Mouse (Mus musculus) hindbrain, postnatal 0 days (tissue): ENCODE measurements around the gene Pltp. TPM values are rescaled to one million over a fixed set of nuclear protein-coding genes. Genes with fewer than 3 reads are reported as not detected.
A peak's percentile ranks its signal among the peaks of the same experiment; 100 is the strongest.

ENCODE experiments used
- ATAC-seq: fragments of 200-750 bp; cut with Nextera tagmentation; 2 replicates; pipeline ENCODE4 v1.8.0; 2017; ENCODE audit warnings: mild to moderate bottlenecking, moderate TSS enrichment, moderate library complexity
- DNase-seq: peaks from one replicate; pipeline ENCODE4 v3.0.0-alpha.2; 2015; ENCODE audit warnings: low spot score
- H3K27ac ChIP-seq: fragments of 300-500 bp; sonication (generic); 2 replicates; pipeline ENCODE4 v1.5.1; 2014; ENCODE audit warnings: mild to moderate bottlenecking
- H3K27me3 ChIP-seq: fragments of 300-500 bp; sonication (generic); 2 replicates; pipeline ENCODE4 v1.6.1; 2014; ENCODE audit warnings: low read length, mixed read lengths; ENCODE audit not compliant: insufficient read depth
- H3K36me3 ChIP-seq: fragments of 300-500 bp; sonication (generic); 2 replicates; pipeline ENCODE4 v1.6.1; 2014; ENCODE audit warnings: low read length, mixed read lengths; ENCODE audit not compliant: insufficient read depth
- H3K4me1 ChIP-seq: fragments of 300-500 bp; sonication (generic); 2 replicates; pipeline ENCODE4 v1.6.1; 2014; ENCODE audit warnings: antibody characterized with exemption, low read length, mixed read lengths; ENCODE audit not compliant: insufficient read depth
- H3K4me2 ChIP-seq: fragments of 300-500 bp; sonication (generic); 2 replicates; pipeline ENCODE4 v1.6.1; 2014; ENCODE audit warnings: low read depth, mild to moderate bottlenecking, low read length, moderate library complexity, mixed read lengths
- H3K4me3 ChIP-seq: fragments of 300-500 bp; sonication (generic); 2 replicates; pipeline ENCODE4 v1.5.1; 2014; ENCODE audit warnings: low read length
- H3K9ac ChIP-seq: fragments of 300-500 bp; sonication (generic); replicated peaks from 2 replicates; pipeline ENCODE4 v1.6.1; 2014; ENCODE audit warnings: mild to moderate bottlenecking, low read length, moderate library complexity, mixed read lengths
- H3K9me3 ChIP-seq: fragments of 300-500 bp; sonication (generic); 2 replicates; pipeline ENCODE4 v1.6.1; 2016; ENCODE audit warnings: low read length, mixed read lengths
- CTCF ChIP-seq: IDR thresholded peaks from 2 replicates; pipeline ENCODE4 v1.5.1; 2016; ENCODE audit warnings: antibody characterized with exemption, control low read depth, low read depth
- WGBS: fragments of 180-500 bp; shearing (Covaris S2); extraction: QIAGEN DNeasy Blood & Tissue Kit; methylation state at CpG from one replicate; pipeline ENCODE4 v1.1.7; 2014; 5-methylcytosine and 5-hydroxymethylcytosine counted together
- polyA plus RNA-seq: library from polyadenylated mRNA; unstranded; fragments of >200 nt; fragmentation: Nextera tagmentation; extraction: Ambion mirVana; gene quantifications from 2 replicates; pipeline ENCODE4 v1.2.1, GENCODE M21; 2015
- total RNA-seq: library from RNA; depleted of rRNA; stranded (reverse); fragments of >200 nt; gene quantifications from 2 replicates; pipeline ENCODE4 v1.2.3, GENCODE M21; 2014; rRNA removed

Gene Pltp
- total and polyA plus RNA-seq, 2 experiments from 2014 or later: 88.7 to 117 TPM

DNA sequence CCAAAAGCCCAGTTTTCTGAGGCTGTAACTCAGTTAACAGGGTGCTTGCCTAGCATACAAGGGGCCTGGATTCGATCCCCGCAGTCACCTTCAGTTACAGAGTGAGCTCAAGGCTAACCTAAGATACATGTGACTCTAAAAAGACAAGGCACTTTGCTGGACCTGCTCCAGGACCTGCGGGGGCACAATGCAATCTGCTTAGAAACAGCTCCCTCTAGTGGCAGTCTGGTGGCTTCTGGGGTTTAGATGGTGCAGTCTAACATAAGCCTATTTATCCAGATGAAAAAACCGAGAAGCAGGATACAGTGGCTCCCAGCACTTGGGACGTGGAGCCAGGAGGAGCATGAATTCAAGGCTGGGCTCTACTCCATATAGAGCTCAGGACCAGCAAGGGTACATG is 63.2 kb downstream of the Pltp start:
- Histone ChIP-seq H3K27me3 (no peaks in the 10 kb centered on the region), H3K4me1 (no peaks in the 10 kb centered on the region), H3K36me3 (peaks cover 40% of the 10 kb centered on the region; the same call in 1 of the 2 replicates), H3K4me3 (no peak overlapping the region), H3K27ac (no peak overlapping the region), H3K9me3 (no peaks in the 10 kb centered on the region), H3K4me2 (no peak overlapping the region), H3K9ac (no peak overlapping the region)
- 30% methylated on average over 5 of the region's 5 CpGs for WGBS
- DNase-seq (peak; percentile 96), ATAC-seq (peak; percentile 58)
- peak; percentile 90 for TF ChIP-seq CTCF

DNA sequence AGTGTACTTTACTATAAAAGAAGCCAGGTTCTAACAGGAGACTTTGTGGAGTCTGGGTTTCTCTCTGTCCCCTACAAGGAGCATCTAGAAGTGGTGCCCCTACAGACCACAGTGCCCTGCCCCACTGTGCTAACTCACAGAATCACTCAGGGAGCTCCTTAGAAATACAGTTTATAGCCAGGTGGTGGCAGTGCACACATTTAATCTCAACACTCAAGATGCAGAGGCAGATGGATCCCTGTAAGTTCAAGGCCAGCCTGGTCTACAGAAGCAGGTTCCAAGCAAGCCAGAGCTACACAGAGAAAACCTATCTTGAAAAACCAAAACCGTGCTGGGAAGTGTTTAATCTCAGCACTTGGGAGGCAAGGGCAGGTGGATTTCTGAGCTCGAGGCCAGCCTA is 63.7 kb downstream of the Pltp start:
- Histone ChIP-seq H3K9ac (no peak overlapping the region), H3K27me3 (no peaks in the 10 kb centered on the region), H3K4me3 (no peak overlapping the region), H3K27ac (0 out of 2 replicates have a peak overlapping the region, but pooled peaks have one; percentile 22), H3K4me1 (no peaks in the 10 kb centered on the region), H3K9me3 (no peaks in the 10 kb centered on the region), H3K4me2 (no peak overlapping the region), H3K36me3 (peaks cover 40% of the 10 kb centered on the region; the same call in 1 of the 2 replicates)
- DNase-seq (peak; percentile 39), ATAC-seq (no peak)
- no peak for TF ChIP-seq CTCF
- WGBS: 90% methylated on average over 2 of the region's 2 CpGs

DNA sequence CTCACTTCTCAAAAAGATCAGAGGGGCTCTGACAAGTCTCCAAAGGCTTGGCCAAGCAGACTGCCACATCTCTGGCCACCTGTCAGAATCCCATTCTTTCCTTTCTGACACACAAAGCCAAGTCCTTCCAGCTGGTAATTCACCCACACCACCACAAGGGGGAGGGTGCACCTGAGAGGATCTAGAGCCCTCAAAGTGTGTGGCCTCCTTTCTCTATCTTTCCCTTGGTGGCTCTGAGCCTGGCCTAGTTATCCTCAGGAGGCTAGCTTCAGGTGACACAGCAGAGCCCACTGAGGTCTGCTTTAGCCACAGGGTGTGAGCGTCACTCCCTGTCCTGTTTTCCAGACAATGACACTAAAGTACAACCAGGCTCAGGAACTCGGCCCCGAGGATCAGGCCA is 64.3 kb downstream of the Pltp start:
- peak; percentile 13; the same call in 1 of the 2 replicates for ATAC-seq
- WGBS: 79% methylated on average over 3 of the region's 3 CpGs
- DNase-seq: peak; percentile 64

DNA sequence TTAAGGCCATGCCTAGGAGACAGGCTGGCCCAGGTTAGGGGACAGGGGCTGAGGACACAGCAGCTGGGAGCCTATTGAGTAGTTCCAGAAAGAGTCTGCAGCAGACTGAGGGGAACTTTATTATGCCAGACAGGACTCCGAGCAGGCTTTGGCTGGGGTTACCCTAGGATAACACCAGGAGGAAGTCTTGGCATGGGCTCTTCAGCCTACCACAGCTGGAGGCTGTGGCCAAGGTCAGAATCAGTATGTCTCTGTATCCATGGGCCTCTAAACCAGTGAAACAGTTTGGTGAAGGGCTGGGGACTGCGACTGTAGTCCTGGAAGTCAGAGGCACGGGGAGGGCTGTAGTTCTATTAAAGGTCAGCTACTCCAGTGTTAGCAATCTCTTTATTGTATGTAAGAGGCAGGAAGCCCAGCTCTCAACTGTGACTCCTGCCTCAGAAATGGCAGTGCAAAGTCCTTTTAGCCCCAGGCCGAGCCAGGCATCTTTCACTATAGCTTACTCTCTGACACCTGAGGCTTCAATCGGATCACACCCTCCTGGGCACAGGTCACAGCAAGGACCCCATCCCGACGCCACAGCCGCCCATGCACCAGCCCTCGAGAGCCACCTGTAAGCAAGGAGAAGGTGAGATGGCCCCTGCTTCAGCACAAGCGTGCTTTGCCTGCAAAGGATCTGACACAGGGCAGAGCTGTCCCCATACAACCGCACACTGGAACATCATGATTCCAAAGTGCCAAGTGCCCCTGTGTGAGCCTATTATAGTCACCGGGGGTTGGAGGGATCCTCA is 64.9 kb downstream of the Pltp start:
- no peak; the same call in 1 of the 2 replicates for ATAC-seq
- no peak for DNase-seq
- 88% methylated on average over 12 of the region's 12 CpGs for WGBS
- peaks cover 36% of the 10 kb centered on the region; the same call in 1 of the 2 replicates for H3K36me3 ChIP-seq
- H3K9me3 ChIP-seq: no peaks in the 10 kb centered on the region
- no peak for TF ChIP-seq CTCF
- H3K9ac ChIP-seq: no peak overlapping the region
- H3K4me3 ChIP-seq: no peak overlapping the region
- no peak overlapping the region; the same call in 1 of the 2 replicates for H3K27ac ChIP-seq
- no peaks in the 10 kb centered on the region for H3K4me1 ChIP-seq
- H3K4me2 ChIP-seq: no peak overlapping the region
- no peaks in the 10 kb centered on the region for H3K27me3 ChIP-seq

More for the DNA sequence above, 64.3 kb downstream of the Pltp start:
- H3K9ac ChIP-seq: no peak overlapping the region
- no peaks in the 10 kb centered on the region for H3K9me3 ChIP-seq
- H3K4me1 ChIP-seq: no peaks in the 10 kb centered on the region
- no peak overlapping the region for H3K4me2 ChIP-seq
- no peaks in the 10 kb centered on the region for H3K27me3 ChIP-seq
- no peak overlapping the region for H3K4me3 ChIP-seq
- TF ChIP-seq CTCF: peak; percentile 78
- peak overlapping the region; percentile 22; the same call in 1 of the 2 replicates for H3K27ac ChIP-seq
- H3K36me3 ChIP-seq: peaks cover 40% of the 10 kb centered on the region; the same call in 1 of the 2 replicates

DNA sequence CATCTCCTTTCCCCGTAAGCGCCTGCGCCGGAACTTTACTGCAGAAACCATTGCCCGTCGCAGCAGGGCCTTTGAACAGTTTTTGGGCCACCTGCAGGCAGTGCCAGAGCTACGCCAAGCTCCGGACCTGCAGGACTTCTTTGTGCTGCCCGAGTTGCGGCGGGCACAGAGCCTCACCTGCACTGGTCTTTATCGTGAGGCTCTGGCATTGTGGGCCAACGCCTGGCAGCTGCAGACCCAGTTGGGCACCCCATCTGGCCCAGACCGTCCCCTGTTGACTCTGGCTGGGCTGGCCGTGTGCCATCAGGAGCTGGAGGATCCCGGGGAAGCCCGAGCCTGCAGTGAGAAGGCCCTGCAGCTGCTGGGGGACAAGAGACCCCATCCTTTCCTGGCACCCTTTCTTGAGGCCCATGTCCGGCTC is 65.7 kb downstream of the Pltp start:
- DNase-seq (no peak), ATAC-seq (no peak)
- Histone ChIP-seq H3K27me3 (no peaks in the 10 kb centered on the region), H3K4me2 (no peak overlapping the region), H3K9ac (no peak overlapping the region), H3K9me3 (no peaks in the 10 kb centered on the region), H3K4me3 (no peak overlapping the region), H3K4me1 (no peaks in the 10 kb centered on the region; the same call in 1 of the 2 replicates), H3K27ac (no peak overlapping the region), H3K36me3 (peaks cover 33% of the 10 kb centered on the region; the same call in 1 of the 2 replicates)
- TF ChIP-seq CTCF: no peak
- 78% methylated on average over 18 of the region's 18 CpGs for WGBS

DNA sequence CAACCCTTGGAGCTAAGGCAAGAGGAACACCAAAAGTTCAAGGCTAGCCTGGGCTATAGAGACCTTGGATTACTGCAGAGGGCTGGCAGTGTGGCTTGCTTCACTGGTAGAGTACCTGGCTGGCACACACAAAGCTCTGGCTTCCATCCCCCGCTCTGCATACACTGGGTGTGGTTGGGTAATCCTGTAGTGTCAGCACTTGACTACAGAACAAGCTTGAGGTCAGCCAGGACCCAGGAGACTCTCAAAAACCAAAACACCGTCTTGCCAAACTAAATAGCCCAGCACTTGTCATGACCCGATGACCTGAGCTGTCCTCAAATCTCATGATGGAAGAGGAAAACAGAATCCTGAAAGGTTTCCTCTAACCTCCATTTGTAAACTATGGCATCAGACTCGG is 67.1 kb downstream of the Pltp start:
- DNase-seq (no peak), ATAC-seq (no peak)
- Histone ChIP-seq H3K4me3 (no peak overlapping the region), H3K9me3 (no peaks in the 10 kb centered on the region), H3K4me2 (no peak overlapping the region), H3K4me1 (no peaks in the 10 kb centered on the region; the same call in 1 of the 2 replicates), H3K27me3 (no peaks in the 10 kb centered on the region), H3K36me3 (peaks cover 28% of the 10 kb centered on the region; the same call in 1 of the 2 replicates), H3K27ac (no peak overlapping the region), H3K9ac (no peak overlapping the region)
- 88% methylated on average over 4 of the region's 4 CpGs for WGBS
- TF ChIP-seq CTCF: no peak

Other genes starting within 250 kb of the Pltp start
- gene Wfdc6b, start 244.2 kb downstream of the Pltp start, total RNA-seq: not detected in 2 replicates
- not detected in 2 replicates for gene Wfdc6b, start 244.2 kb downstream of the Pltp start, polyA plus RNA-seq
- not detected in 2 replicates for gene Wfdc8, start 244.1 kb downstream of the Pltp start, total RNA-seq
- not detected in 2 replicates for gene Wfdc8, start 244.1 kb downstream of the Pltp start, polyA plus RNA-seq
- gene Wfdc16, start 218.9 kb downstream of the Pltp start, total RNA-seq: not detected in 2 replicates
- gene Wfdc16, start 218.9 kb downstream of the Pltp start, polyA plus RNA-seq: not detected in 2 replicates
- gene Wfdc10, start 201.7 kb downstream of the Pltp start, total RNA-seq: not detected in 2 replicates
- 0.60 TPM in 1 of 2 replicates, not detected in the other for gene Wfdc10, start 201.7 kb downstream of the Pltp start, polyA plus RNA-seq
- gene Wfdc9, start 201.1 kb downstream of the Pltp start, total RNA-seq: not detected in 2 replicates
- not detected in 2 replicates for gene Wfdc9, start 201.1 kb downstream of the Pltp start, polyA plus RNA-seq
- gene Wfdc11, start 183.6 kb downstream of the Pltp start, total RNA-seq: not detected in 2 replicates
- gene Wfdc11, start 183.6 kb downstream of the Pltp start, polyA plus RNA-seq: not detected in 2 replicates
- gene Wfdc13, start 172.6 kb downstream of the Pltp start, total RNA-seq: not detected in 2 replicates
- gene Wfdc13, start 172.6 kb downstream of the Pltp start, polyA plus RNA-seq: not detected in 2 replicates
- gene Spint4, start 159.2 kb downstream of the Pltp start, total RNA-seq: not detected in 2 replicates
- gene Spint4, start 159.2 kb downstream of the Pltp start, polyA plus RNA-seq: not detected in 2 replicates
- gene Spint5, start 142.4 kb downstream of the Pltp start, total RNA-seq: not detected in 2 replicates
- not detected in 2 replicates for gene Spint5, start 142.4 kb downstream of the Pltp start, polyA plus RNA-seq
- 1.3 TPM in 2 replicates for gene Wfdc3, start 111.8 kb downstream of the Pltp start, total RNA-seq
- 0.73 and 0.76 TPM in 2 replicates for gene Wfdc3, start 111.8 kb downstream of the Pltp start, polyA plus RNA-seq
- gene Dnttip1, start 111.7 kb downstream of the Pltp start, total RNA-seq: 17.1 and 24.9 TPM in 2 replicates
- gene Dnttip1, start 111.7 kb downstream of the Pltp start, polyA plus RNA-seq: 53.9 and 56.1 TPM in 2 replicates
- 61.5 and 70.6 TPM in 2 replicates for gene Ube2c, start 87.8 kb downstream of the Pltp start, total RNA-seq
- gene Ube2c, start 87.8 kb downstream of the Pltp start, polyA plus RNA-seq: 61.2 and 69.4 TPM in 2 replicates
- 12.2 TPM in 1 of 2 replicates, not detected in the other for gene Tnnc2, start 77.7 kb downstream of the Pltp start, total RNA-seq
- gene Tnnc2, start 77.7 kb downstream of the Pltp start, polyA plus RNA-seq: 0.30 TPM in 1 of 2 replicates, not detected in the other
- 102 and 106 TPM in 2 replicates for gene Snx21, start 71.9 kb downstream of the Pltp start, total RNA-seq
- 44.7 and 47.6 TPM in 2 replicates for gene Snx21, start 71.9 kb downstream of the Pltp start, polyA plus RNA-seq
- 18.5 and 39.5 TPM in 2 replicates for gene Acot8, start 52.8 kb downstream of the Pltp start, total RNA-seq
- gene Acot8, start 52.8 kb downstream of the Pltp start, polyA plus RNA-seq: 19.4 and 20.2 TPM in 2 replicates
- 6.4 and 8.3 TPM in 2 replicates for gene Zswim3, start 52.6 kb downstream of the Pltp start, total RNA-seq
- 5.2 and 5.5 TPM in 2 replicates for gene Zswim3, start 52.6 kb downstream of the Pltp start, polyA plus RNA-seq
- 23.9 and 24.6 TPM in 2 replicates for gene Zswim1, start 35.0 kb downstream of the Pltp start, total RNA-seq
- gene Zswim1, start 35.0 kb downstream of the Pltp start, polyA plus RNA-seq: 26.5 and 29.0 TPM in 2 replicates
- gene Spata25, start 29.2 kb downstream of the Pltp start, total RNA-seq: not detected in 2 replicates
- not detected in 2 replicates for gene Spata25, start 29.2 kb downstream of the Pltp start, polyA plus RNA-seq
- 135 and 147 TPM in 2 replicates for gene Ctsa, start 24.8 kb downstream of the Pltp start, total RNA-seq
- gene Ctsa, start 24.8 kb downstream of the Pltp start, polyA plus RNA-seq: 112 and 116 TPM in 2 replicates
- gene Neurl2, start 24.3 kb downstream of the Pltp start, total RNA-seq: 8.7 and 12.1 TPM in 2 replicates
- 7.2 and 7.6 TPM in 2 replicates for gene Neurl2, start 24.3 kb downstream of the Pltp start, polyA plus RNA-seq
- 76.7 and 83.7 TPM in 2 replicates for gene Pcif1, start 21.6 kb upstream of the Pltp start, total RNA-seq
- gene Pcif1, start 21.6 kb upstream of the Pltp start, polyA plus RNA-seq: 107 and 108 TPM in 2 replicates
- gene Zfp335, start 54.0 kb upstream of the Pltp start, total RNA-seq: 26.5 and 28.3 TPM in 2 replicates
- gene Zfp335, start 54.0 kb upstream of the Pltp start, polyA plus RNA-seq: 9.0 and 9.2 TPM in 2 replicates
- gene Mmp9, start 83.1 kb upstream of the Pltp start, total RNA-seq: 8.8 and 14.4 TPM in 2 replicates
- gene Mmp9, start 83.1 kb upstream of the Pltp start, polyA plus RNA-seq: 6.7 and 7.1 TPM in 2 replicates
- gene Slc12a5, start 103.1 kb upstream of the Pltp start, total RNA-seq: 257 TPM in 2 replicates
- gene Slc12a5, start 103.1 kb upstream of the Pltp start, polyA plus RNA-seq: 67.1 and 71.0 TPM in 2 replicates
- gene Ncoa5, start 177.2 kb upstream of the Pltp start, total RNA-seq: 60.8 and 101 TPM in 2 replicates
- 55.5 and 56.3 TPM in 2 replicates for gene Ncoa5, start 177.2 kb upstream of the Pltp start, polyA plus RNA-seq
- gene Cd40, start 197.9 kb upstream of the Pltp start, total RNA-seq: 3.8 and 7.3 TPM in 2 replicates
- 4.8 and 5.4 TPM in 2 replicates for gene Cd40, start 197.9 kb upstream of the Pltp start, polyA plus RNA-seq
- not detected in 2 replicates for gene 1700025C18Rik, start 233.0 kb upstream of the Pltp start, total RNA-seq
- gene 1700025C18Rik, start 233.0 kb upstream of the Pltp start, polyA plus RNA-seq: not detected in 2 replicates